Mouse (Mus musculus) fibroblast of lung, adult 2 months (primary cell): Measurements from ENCODE around the gene Capn11.

Source experiments
- DNase-seq: peaks from one replicate; pipeline ENCODE4 v3.0.0-alpha.2; 2011; ENCODE audit warnings: low read depth

Gene Capn11

GRCm38 (mm10) chr17:45582715-45583355 is 76.3 kb downstream of the Capn11 start:
- DNase-seq: no peak

- no peak for DNase-seq
Measured at GRCm38 (mm10) chr17:45582188-45582587, 76.9 kb downstream of the Capn11 start.

- DNase-seq: no peak
Measured at GRCm38 (mm10) chr17:45581567-45581983, 77.5 kb downstream of the Capn11 start.

GRCm38 (mm10) chr17:45580958-45581477 is 78.1 kb downstream of the Capn11 start:
- no peak for DNase-seq
